Mouse (Mus musculus): Measurements from ENCODE around the gene Gm29776. TPM values are rescaled to one million over a fixed set of nuclear protein-coding genes. Genes with fewer than 3 reads are reported as not detected.

Gm29776 gene
- total RNA-seq, 2 experiments from 2014 or later, result not detected

GRCm38 (mm10) chr14:54724049-54724448 is 25.4 kb upstream of the Gm29776 start:
- no peak for DNase-seq (ENCODE audit: low spot score in 2 of 2)
- TF ChIP-seq CTCF (conservative IDR thresholded peaks at IDR 0.05), result no peak
- Histone ChIP-seq H3K4me3 (no peak overlapping the region), H3K27ac (no peak overlapping the region)

- TF ChIP-seq CTCF (conservative IDR thresholded peaks at IDR 0.05), result no peak
- no peak overlapping the region for H3K27ac ChIP-seq
- no peak overlapping the region for H3K4me3 ChIP-seq
- DNase-seq (ENCODE audit: low spot score in 2 of 2), result no peak
These were observed 23.1 kb upstream of the Gm29776 start for GRCm38 (mm10) chr14:54721711-54722110.

GRCm38 (mm10) chr14:54720654-54721350 is 22.2 kb upstream of the Gm29776 start:
- H3K27ac ChIP-seq, result no peak overlapping the region
- no peak overlapping the region for H3K4me3 ChIP-seq
- DNase-seq (ENCODE audit: low spot score in 2 of 2), result no peak
- no peak for TF ChIP-seq CTCF (conservative IDR thresholded peaks at IDR 0.05)

- no peak overlapping the region for H3K27ac ChIP-seq
- H3K4me3 ChIP-seq, result no peak overlapping the region
- DNase-seq (ENCODE audit: low spot score in 2 of 2), result no peak
- no peak for TF ChIP-seq CTCF (conservative IDR thresholded peaks at IDR 0.05)
These were observed 21.4 kb upstream of the Gm29776 start for GRCm38 (mm10) chr14:54720041-54720440.

- no peak overlapping the region for H3K4me3 ChIP-seq
- no peak for TF ChIP-seq CTCF (conservative IDR thresholded peaks at IDR 0.05)
- no peak overlapping the region for H3K27ac ChIP-seq
- DNase-seq (ENCODE audit: low spot score in 2 of 2), result no peak
These were observed 16.8 kb upstream of the Gm29776 start for GRCm38 (mm10) chr14:54715402-54715801.

GRCm38 (mm10) chr14:54714617-54715081 is 16.0 kb upstream of the Gm29776 start:
- H3K4me3 ChIP-seq, result peak overlapping the region; percentile 55
- H3K27ac ChIP-seq, result peak overlapping the region; percentile 75
- no peak for DNase-seq (ENCODE audit: low spot score in 2 of 2)
- no peak for TF ChIP-seq CTCF (conservative IDR thresholded peaks at IDR 0.05)

GRCm38 (mm10) chr14:54714121-54714520 is 15.5 kb upstream of the Gm29776 start:
- peak; percentile 79 to 83 for DNase-seq (ENCODE audit: low spot score in 2 of 2)
- H3K4me3 ChIP-seq, result peak overlapping the region; percentile 55
- H3K27ac ChIP-seq, result peak overlapping the region; percentile 75
- peak; percentile 98 for TF ChIP-seq CTCF (conservative IDR thresholded peaks at IDR 0.05)

GRCm38 (mm10) chr14:54712861-54713260 is 14.2 kb upstream of the Gm29776 start:
- DNase-seq (ENCODE audit: low spot score in 2 of 2), result no peak
- Histone ChIP-seq H3K27ac (0 out of 2 replicates have a peak overlapping the region, but pooled peaks have one; percentile 32), H3K4me3 (no peak overlapping the region)
- no peak for TF ChIP-seq CTCF (conservative IDR thresholded peaks at IDR 0.05)

- Histone ChIP-seq H3K4me3 (no peak within 1 kb of the TSS), H3K27ac (0 out of 2 replicates have a peak within 1 kb of the TSS, but pooled peaks have one; percentile 32)
- no peak for DNase-seq (ENCODE audit: low spot score in 2 of 2)
- no peak for TF ChIP-seq CTCF (conservative IDR thresholded peaks at IDR 0.05)
These were observed 13.4 kb upstream of the Gm29776 start, which contains the start of gene Cebpe for GRCm38 (mm10) chr14:54712074-54712473. Cebpe (minus strand) TSS chr14:54712174.

- Histone ChIP-seq H3K27ac (no peak overlapping the region), H3K4me3 (no peak overlapping the region)
- TF ChIP-seq CTCF (conservative IDR thresholded peaks at IDR 0.05), result no peak
- no peak for DNase-seq (ENCODE audit: low spot score in 2 of 2)
These were observed 10.4 kb upstream of the Gm29776 start for GRCm38 (mm10) chr14:54709054-54709453.

GRCm38 (mm10) chr14:54706589-54707320 is 8.1 kb upstream of the Gm29776 start:
- no peak for TF ChIP-seq CTCF (conservative IDR thresholded peaks at IDR 0.05)
- Histone ChIP-seq H3K27ac (no peak overlapping the region), H3K4me3 (no peak overlapping the region)
- no peak for DNase-seq (ENCODE audit: low spot score in 2 of 2)

- TF ChIP-seq CTCF (conservative IDR thresholded peaks at IDR 0.05), result no peak
- no peak for DNase-seq (ENCODE audit: low spot score in 2 of 2)
- Histone ChIP-seq H3K4me3 (no peak overlapping the region), H3K27ac (no peak overlapping the region)
These were observed 7.2 kb upstream of the Gm29776 start for GRCm38 (mm10) chr14:54705844-54706243.

- DNase-seq (ENCODE audit: low spot score in 2 of 2), result no peak
- no peak overlapping the region for H3K4me3 ChIP-seq
- no peak for TF ChIP-seq CTCF (conservative IDR thresholded peaks at IDR 0.05)
These were observed 4.6 kb upstream of the Gm29776 start for GRCm38 (mm10) chr14:54703207-54703606.

More at GRCm38 (mm10) chr14:54703207-54703606, 4.6 kb upstream of the Gm29776 start:
- no peak overlapping the region for H3K27ac ChIP-seq
